Mouse (Mus musculus): Measurements from ENCODE around the gene Htr6.

- TF ChIP-seq CTCF (IDR thresholded peaks at IDR 0.05) (no peak), EP300 (IDR thresholded peaks at IDR 0.05) (no peak)
These were observed 15.7 kb upstream of the Htr6 start for GRCm38 (mm10) chr4:139091066-139091465.
